Mouse (Mus musculus): ENCODE results near the gene Cflar. TPM values are rescaled to one million over a fixed set of nuclear protein-coding genes. Genes with fewer than 3 reads are reported as not detected.

Gene Cflar
- polyA plus RNA-seq, 1 experiment from 2014 or later, result 19.1 TPM

GRCm38 (mm10) chr1:58716162-58716882, 5.0 kb downstream of the Cflar start:
- no peak overlapping the region for H3K9ac ChIP-seq (ENCODE audit: low read length)
- 66% methylated on average over 7 of the region's 7 CpGs for WGBS
- H3K36me3 ChIP-seq (ENCODE audit: control insufficient read depth, insufficient read depth, low read length), result no peaks in the 10 kb centered on the region
- H3K27me3 ChIP-seq (ENCODE audit: control insufficient read depth, insufficient read depth, low read length), result no peaks in the 10 kb centered on the region
- ATAC-seq (ENCODE audit: low FRiP score), result no peak
- no peaks in the 10 kb centered on the region for H3K9me3 ChIP-seq (ENCODE audit: control insufficient read depth, low read length)
- H3K4me2 ChIP-seq, result no peak overlapping the region
- H3K4me3 ChIP-seq (ENCODE audit: low read depth, low read length), result no peak overlapping the region
- no peak for DNase-seq (ENCODE audit: low spot score, missing footprints)
- peaks cover 7% of the 10 kb centered on the region; the same call in 1 of the 2 replicates for H3K4me1 ChIP-seq (ENCODE audit: control insufficient read depth, insufficient read depth, low read length)
- H3K27ac ChIP-seq (ENCODE audit: low read depth, low read length), result no peak overlapping the region

- DNase-seq (ENCODE audit: low spot score, missing footprints) (no peak), ATAC-seq (ENCODE audit: low FRiP score) (no peak)
- Histone ChIP-seq H3K4me2 (no peak overlapping the region), H3K4me1 (ENCODE audit: control insufficient read depth, insufficient read depth, low read length) (peaks cover 7% of the 10 kb centered on the region; the same call in 1 of the 2 replicates), H3K27ac (ENCODE audit: low read depth, low read length) (no peak overlapping the region), H3K36me3 (ENCODE audit: control insufficient read depth, insufficient read depth, low read length) (no peaks in the 10 kb centered on the region), H3K27me3 (ENCODE audit: control insufficient read depth, insufficient read depth, low read length) (no peaks in the 10 kb centered on the region), H3K9ac (ENCODE audit: low read length) (no peak overlapping the region), H3K4me3 (ENCODE audit: low read depth, low read length) (no peak overlapping the region), H3K9me3 (ENCODE audit: control insufficient read depth, low read length) (no peaks in the 10 kb centered on the region)
- 93% methylated on average over 4 of the region's 4 CpGs for WGBS
Observed at GRCm38 (mm10) chr1:58716883-58717220, 5.5 kb downstream of the Cflar start.

- H3K4me2 ChIP-seq, result no peak overlapping the region
- H3K27me3 ChIP-seq (ENCODE audit: control insufficient read depth, insufficient read depth, low read length), result no peaks in the 10 kb centered on the region
- no peak overlapping the region for H3K9ac ChIP-seq (ENCODE audit: low read length)
- no peaks in the 10 kb centered on the region for H3K36me3 ChIP-seq (ENCODE audit: control insufficient read depth, insufficient read depth, low read length)
- H3K4me3 ChIP-seq (ENCODE audit: low read depth, low read length), result no peak overlapping the region
- 94% methylated on average over 8 of the region's 8 CpGs for WGBS
- ATAC-seq (ENCODE audit: low FRiP score), result no peak
- DNase-seq (ENCODE audit: low spot score, missing footprints), result no peak
- peaks cover 5% of the 10 kb centered on the region; the same call in 1 of the 2 replicates for H3K4me1 ChIP-seq (ENCODE audit: control insufficient read depth, insufficient read depth, low read length)
- no peaks in the 10 kb centered on the region for H3K9me3 ChIP-seq (ENCODE audit: control insufficient read depth, low read length)
- no peak overlapping the region for H3K27ac ChIP-seq (ENCODE audit: low read depth, low read length)
Observed at GRCm38 (mm10) chr1:58717589-58718270, 6.4 kb downstream of the Cflar start.

- peak; percentile 56 for DNase-seq (ENCODE audit: low spot score, missing footprints)
- H3K4me3 ChIP-seq (ENCODE audit: low read depth, low read length), result no peak overlapping the region
- H3K27me3 ChIP-seq (ENCODE audit: control insufficient read depth, insufficient read depth, low read length), result no peaks in the 10 kb centered on the region
- H3K9ac ChIP-seq (ENCODE audit: low read length), result no peak overlapping the region
- no peak overlapping the region for H3K27ac ChIP-seq (ENCODE audit: low read depth, low read length)
- no peak for ATAC-seq (ENCODE audit: low FRiP score)
- H3K4me2 ChIP-seq, result no peak overlapping the region
- 87% methylated on average over 7 of the region's 7 CpGs for WGBS
- H3K36me3 ChIP-seq (ENCODE audit: control insufficient read depth, insufficient read depth, low read length), result no peaks in the 10 kb centered on the region
- no peaks in the 10 kb centered on the region for H3K9me3 ChIP-seq (ENCODE audit: control insufficient read depth, low read length)
- no peaks in the 10 kb centered on the region; the same call in 1 of the 2 replicates for H3K4me1 ChIP-seq (ENCODE audit: control insufficient read depth, insufficient read depth, low read length)
Observed at GRCm38 (mm10) chr1:58719356-58719945, 8.1 kb downstream of the Cflar start.

- WGBS, result 90% methylated on average over 8 of the region's 8 CpGs
- H3K4me2 ChIP-seq, result no peak overlapping the region
- H3K4me1 ChIP-seq (ENCODE audit: control insufficient read depth, insufficient read depth, low read length), result no peaks in the 10 kb centered on the region
- no peak overlapping the region for H3K27ac ChIP-seq (ENCODE audit: low read depth, low read length)
- H3K4me3 ChIP-seq (ENCODE audit: low read depth, low read length), result no peak overlapping the region
- no peak overlapping the region for H3K9ac ChIP-seq (ENCODE audit: low read length)
- H3K9me3 ChIP-seq (ENCODE audit: control insufficient read depth, low read length), result no peaks in the 10 kb centered on the region
- H3K36me3 ChIP-seq (ENCODE audit: control insufficient read depth, insufficient read depth, low read length), result no peaks in the 10 kb centered on the region
- H3K27me3 ChIP-seq (ENCODE audit: control insufficient read depth, insufficient read depth, low read length), result no peaks in the 10 kb centered on the region
- ATAC-seq (ENCODE audit: low FRiP score), result no peak
- DNase-seq (ENCODE audit: low spot score, missing footprints), result no peak
Observed at GRCm38 (mm10) chr1:58720090-58720489, 8.8 kb downstream of the Cflar start.

GRCm38 (mm10) chr1:58720988-58721387, 9.7 kb downstream of the Cflar start:
- Histone ChIP-seq H3K9me3 (ENCODE audit: control insufficient read depth, low read length) (no peaks in the 10 kb centered on the region), H3K27me3 (ENCODE audit: control insufficient read depth, insufficient read depth, low read length) (no peaks in the 10 kb centered on the region), H3K36me3 (ENCODE audit: control insufficient read depth, insufficient read depth, low read length) (no peaks in the 10 kb centered on the region), H3K9ac (ENCODE audit: low read length) (no peak overlapping the region), H3K27ac (ENCODE audit: low read depth, low read length) (no peak overlapping the region), H3K4me1 (ENCODE audit: control insufficient read depth, insufficient read depth, low read length) (no peaks in the 10 kb centered on the region), H3K4me3 (ENCODE audit: low read depth, low read length) (no peak overlapping the region), H3K4me2 (no peak overlapping the region)
- 88% methylated on average over 4 of the region's 4 CpGs for WGBS
- ATAC-seq (ENCODE audit: low FRiP score), result no peak
- no peak for DNase-seq (ENCODE audit: low spot score, missing footprints)

GRCm38 (mm10) chr1:58722115-58722938, 11.0 kb downstream of the Cflar start:
- Histone ChIP-seq H3K4me2 (no peak overlapping the region), H3K27ac (ENCODE audit: low read depth, low read length) (no peak overlapping the region), H3K4me1 (ENCODE audit: control insufficient read depth, insufficient read depth, low read length) (no peaks in the 10 kb centered on the region), H3K36me3 (ENCODE audit: control insufficient read depth, insufficient read depth, low read length) (no peaks in the 10 kb centered on the region), H3K9me3 (ENCODE audit: control insufficient read depth, low read length) (no peaks in the 10 kb centered on the region), H3K27me3 (ENCODE audit: control insufficient read depth, insufficient read depth, low read length) (no peaks in the 10 kb centered on the region), H3K4me3 (ENCODE audit: low read depth, low read length) (no peak overlapping the region), H3K9ac (ENCODE audit: low read length) (no peak overlapping the region)
- 89% methylated on average over 11 of the region's 11 CpGs for WGBS
- peak; percentile 31 for DNase-seq (ENCODE audit: low spot score, missing footprints)
- no peak for ATAC-seq (ENCODE audit: low FRiP score)

- Histone ChIP-seq H3K9ac (ENCODE audit: low read length) (no peak overlapping the region), H3K27ac (ENCODE audit: low read depth, low read length) (no peak overlapping the region), H3K36me3 (ENCODE audit: control insufficient read depth, insufficient read depth, low read length) (no peaks in the 10 kb centered on the region), H3K4me3 (ENCODE audit: low read depth, low read length) (no peak overlapping the region), H3K4me2 (no peak overlapping the region), H3K9me3 (ENCODE audit: control insufficient read depth, low read length) (no peaks in the 10 kb centered on the region), H3K4me1 (ENCODE audit: control insufficient read depth, insufficient read depth, low read length) (no peaks in the 10 kb centered on the region), H3K27me3 (ENCODE audit: control insufficient read depth, insufficient read depth, low read length) (no peaks in the 10 kb centered on the region)
- ATAC-seq (ENCODE audit: low FRiP score) (no peak), DNase-seq (ENCODE audit: low spot score, missing footprints) (peak; percentile 71)
- 60% methylated on average over 7 of the region's 7 CpGs for WGBS
Observed at GRCm38 (mm10) chr1:58723062-58723808, 11.9 kb downstream of the Cflar start.
